Mouse (Mus musculus): Measurements from ENCODE around the gene Cachd1. TPM values are rescaled to one million over a fixed set of nuclear protein-coding genes. Genes with fewer than 3 reads are reported as not detected.

Cachd1 gene
- total RNA-seq, 2 experiments from 2014 or later = 8.6 to 12.1 TPM

DNA sequence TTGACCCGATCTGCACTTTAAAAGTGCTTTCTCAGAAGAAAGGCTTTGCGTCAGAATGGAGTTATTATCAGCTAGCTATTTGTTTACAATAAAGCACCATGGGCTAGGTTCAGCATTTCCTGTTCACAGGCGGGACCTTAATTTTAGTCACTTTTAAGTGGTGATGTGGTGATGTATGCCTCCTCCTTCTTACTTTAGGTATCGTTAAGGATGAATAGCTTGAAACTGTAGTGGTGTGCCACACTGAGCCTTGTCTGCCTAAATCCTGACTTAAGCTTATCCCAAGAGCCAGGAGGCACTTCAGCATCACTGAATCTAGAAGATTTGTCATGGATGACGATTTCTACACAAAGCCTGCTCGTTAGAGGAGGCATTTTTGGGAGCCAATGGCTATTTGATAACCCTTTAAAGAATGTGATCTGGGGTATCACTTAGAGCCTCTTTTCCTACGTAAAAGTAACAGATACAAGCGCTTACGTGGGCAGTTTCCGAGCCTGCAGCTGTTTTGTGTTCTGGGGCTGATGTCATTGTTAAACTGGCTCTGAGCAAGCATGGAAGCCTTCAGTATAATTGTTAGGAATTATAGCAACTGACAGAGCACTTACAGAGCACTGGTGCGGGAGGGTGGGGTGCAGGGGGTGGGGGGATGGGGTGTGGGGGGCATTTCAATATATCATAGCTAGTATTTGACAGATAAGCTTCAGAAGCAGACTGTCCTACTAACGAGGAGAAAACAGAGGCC, 89.7 kb downstream of the Cachd1 start:
- DNase-seq = no peak

DNA sequence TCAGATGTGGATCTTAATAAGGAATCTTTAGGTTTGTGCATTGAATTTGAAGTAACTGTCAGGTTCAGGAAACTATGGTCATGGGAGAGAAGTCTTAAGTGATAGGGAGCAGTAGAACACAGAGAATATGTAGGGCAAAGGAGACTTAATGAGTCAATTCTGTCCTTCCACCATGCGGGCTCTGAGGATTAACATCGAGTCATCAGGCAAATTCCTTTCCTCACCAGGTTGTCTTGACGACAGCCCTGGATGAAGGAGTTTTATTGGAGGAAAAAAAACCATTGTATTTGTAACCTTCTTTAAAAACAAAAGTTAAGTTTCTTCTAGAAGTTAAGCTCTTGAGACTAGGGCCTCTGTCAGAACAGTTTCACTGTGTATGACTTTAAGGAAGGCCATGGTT, 100.9 kb downstream of the Cachd1 start:
- no peak for DNase-seq

DNA sequence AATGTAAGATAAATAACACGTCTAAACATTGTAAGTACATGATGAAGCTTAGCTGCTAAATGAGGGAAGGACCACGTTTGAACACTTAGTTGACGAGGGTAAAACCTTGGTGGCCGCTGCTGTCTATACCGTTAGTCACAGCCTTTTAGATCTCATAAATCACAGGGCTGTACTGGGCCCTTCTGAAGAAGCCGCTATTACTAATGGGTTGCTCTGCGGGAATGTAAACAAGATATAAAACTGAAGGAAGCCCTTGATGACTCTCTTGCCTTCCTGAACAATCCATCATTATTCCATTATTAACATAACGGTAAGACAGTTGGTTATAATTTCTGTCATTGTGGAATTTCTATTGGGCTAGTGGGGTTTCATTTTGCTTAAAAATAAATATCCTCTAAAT, 102.9 kb downstream of the Cachd1 start:
- DNase-seq = no peak

DNA sequence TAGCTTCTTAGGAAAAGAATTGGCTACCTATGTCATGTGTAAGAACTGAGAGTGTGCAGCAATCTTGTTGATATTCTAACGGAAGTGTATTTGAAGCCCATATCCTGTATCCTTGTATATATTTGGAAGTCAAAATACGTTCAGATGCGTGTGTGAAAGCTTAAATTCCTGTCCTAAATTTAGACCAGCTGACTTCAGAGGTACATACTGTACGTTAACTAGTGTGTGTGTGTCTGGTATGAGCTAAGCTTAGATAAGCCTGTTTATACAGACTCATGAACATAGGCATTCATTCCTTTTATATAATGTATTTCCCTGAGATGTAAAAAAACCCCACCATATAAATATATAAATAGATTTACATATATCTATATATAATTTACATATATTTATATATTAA, 103.6 kb downstream of the Cachd1 start:
- no peak for DNase-seq

- DNase-seq = peak; percentile 46 to 67
Measured at GRCm38 (mm10) chr4:100885793-100886742, 109.6 kb downstream of the Cachd1 start.

DNA sequence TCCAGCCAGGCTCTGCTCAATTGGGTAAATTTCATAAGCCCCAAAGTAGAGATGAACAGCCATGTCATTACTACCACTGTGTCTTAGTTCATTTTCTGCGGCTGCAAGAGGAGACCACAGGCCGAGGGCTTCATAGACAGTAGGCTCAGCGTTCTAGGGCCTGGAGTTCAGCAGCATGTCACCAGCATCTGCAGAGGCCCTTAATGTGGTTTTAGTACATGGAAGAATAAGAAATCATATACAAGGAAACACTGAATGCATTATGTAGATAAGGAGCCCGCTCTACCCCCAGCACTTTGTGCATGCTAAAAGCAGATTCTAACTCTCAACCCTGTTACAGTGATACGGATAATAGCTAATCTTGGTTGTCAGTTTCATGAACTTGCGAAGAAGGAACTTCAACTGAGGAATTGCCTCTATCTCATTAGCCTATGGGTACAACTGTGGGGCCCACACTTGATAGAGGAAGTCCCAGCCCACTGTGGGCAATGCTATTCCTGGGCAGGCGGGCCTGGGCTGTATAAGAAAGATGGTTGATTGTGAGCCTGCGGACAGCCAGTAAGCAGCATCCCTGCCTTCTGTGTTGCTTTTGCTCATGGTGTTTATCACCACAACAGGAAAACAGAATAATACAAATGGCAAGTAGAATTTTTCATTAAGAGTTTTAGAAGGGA, 110.4 kb downstream of the Cachd1 start:
- no peak for DNase-seq

DNA sequence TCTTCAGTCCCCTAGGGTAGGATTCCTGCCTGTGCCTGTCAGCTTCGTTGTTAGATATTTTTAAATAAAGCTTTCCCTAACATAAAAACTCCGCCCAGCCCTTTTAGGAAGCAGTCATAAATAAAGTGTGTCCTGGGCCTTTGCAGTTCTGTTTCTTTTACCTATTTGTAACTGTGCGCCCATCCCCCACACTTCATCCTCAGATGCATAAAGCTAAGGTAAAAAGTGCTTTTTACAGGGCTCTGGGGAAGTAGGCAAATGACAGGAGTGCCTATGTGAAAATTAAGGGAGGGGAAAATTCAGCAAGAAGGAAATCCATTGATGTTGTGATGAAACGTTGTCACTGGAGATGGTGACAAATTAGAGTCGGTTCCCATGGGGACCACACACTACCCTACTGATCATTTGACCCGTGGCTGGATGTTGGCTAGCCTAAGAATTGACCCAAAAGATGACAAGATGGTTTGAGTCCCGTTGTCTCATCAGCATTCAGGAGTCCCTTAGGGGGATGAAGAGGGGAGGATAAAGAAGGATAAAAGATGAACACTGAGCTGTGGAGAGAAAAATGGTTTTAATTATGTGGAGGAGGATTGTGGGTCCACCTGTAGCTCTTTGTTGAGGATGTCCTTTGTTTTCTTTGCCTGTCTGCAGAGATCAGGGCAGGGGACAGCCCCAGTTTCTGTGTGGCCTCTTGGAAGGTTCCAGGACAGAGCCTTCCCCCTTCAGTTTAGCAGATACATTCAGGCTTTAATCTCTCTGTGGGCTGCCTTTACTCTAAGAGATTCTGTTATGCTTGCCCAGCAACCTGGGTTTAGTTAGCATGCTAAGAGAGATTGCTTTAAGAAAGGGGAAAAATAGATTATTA, 113.9 kb downstream of the Cachd1 start:
- no peak for DNase-seq

- DNase-seq = no peak
Measured at GRCm38 (mm10) chr4:100893739-100894138, 117.3 kb downstream of the Cachd1 start.

GRCm38 (mm10) chr4:100894142-100894541, 117.7 kb downstream of the Cachd1 start:
- DNase-seq = no peak

DNA sequence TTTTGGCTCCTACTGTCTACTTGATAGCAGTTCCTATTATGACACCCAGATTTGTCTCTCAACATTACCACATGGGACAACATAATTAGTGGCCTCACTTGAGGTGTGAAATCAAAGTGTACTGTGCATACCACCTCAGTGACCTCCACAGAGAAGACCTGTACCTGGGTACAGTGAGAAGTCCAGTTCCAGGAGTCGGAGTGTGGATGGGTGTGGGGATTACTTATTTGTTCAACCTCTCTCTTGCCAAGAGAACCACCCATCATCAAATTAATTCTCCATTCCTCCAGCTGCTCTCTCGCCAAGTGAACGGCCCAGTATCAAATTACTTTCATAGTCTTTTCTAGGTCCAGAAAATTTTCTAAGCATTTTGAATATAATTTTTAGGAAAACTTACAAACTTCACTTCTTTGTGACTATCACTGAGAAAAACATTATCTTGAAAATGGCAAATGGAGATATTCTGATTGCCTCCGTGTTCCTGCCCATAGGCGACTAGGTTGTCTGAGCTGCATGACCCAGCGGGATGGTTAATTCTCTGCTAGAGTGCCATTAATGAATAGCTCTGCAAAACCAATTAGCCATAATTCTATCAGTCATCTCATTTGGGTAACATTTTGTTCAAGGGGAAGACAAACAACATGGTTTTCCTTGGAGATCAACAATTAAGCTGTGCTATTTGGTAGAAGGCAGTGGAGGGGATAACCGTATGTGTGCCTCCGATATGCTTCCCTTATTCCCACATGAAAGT, 120.0 kb downstream of the Cachd1 start:
- DNase-seq = no peak

DNA sequence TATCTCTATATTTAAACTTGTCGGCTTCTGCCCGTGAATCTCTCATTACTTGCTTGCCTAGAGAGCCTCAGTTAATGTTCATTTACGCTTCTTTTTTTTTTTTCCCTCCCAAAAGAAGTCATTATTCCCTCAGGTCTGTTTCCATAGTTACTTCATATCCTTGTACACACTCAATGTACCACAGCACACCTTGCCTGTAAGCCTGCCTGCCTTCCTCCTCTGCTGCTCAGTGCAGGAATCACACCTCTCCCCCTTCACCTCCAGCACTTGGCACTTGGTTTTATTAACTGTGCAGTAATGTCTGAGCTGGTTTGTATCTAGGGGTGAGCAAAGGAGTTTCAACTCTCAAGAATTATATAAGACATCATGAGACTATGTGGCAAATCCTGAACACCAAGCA, 121.5 kb downstream of the Cachd1 start:
- no peak for DNase-seq

GRCm38 (mm10) chr4:100909694-100910340, 133.3 kb downstream of the Cachd1 start:
- no peak for DNase-seq

DNA sequence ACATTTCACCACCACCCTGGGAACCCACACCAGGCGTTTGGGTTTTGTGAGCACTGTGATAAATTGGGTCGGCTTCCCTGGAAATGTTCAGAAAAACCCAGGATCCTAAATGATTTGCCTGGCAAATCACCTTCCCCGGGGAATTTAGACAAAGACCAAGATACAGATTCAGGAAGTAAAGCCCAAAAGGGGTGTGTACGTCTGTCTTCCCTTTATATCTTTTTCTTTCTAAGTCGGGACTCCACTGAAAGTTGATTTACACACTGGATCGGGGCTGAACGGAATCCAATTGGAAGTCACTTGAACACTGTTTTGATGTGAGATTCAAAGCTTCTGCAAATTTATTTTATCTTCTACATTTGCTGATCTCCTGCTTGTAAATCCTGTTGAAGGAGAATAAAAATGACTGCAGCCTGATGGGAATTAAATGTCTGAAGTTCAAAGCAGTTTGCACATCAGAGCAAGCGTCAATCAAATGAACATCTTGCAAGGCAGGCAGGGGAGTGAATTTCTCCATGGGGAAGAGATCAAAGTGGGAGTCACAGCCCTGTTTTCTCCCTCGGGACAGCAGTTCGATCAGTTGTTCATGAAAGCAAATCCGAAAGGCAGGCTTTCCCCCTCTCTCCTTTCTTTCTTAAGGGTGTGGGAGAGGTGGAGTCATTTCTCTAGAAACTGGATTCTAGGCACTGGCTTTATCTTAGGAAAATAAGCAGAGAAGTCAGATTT, 134.3 kb downstream of the Cachd1 start:
- no peak for DNase-seq

DNA sequence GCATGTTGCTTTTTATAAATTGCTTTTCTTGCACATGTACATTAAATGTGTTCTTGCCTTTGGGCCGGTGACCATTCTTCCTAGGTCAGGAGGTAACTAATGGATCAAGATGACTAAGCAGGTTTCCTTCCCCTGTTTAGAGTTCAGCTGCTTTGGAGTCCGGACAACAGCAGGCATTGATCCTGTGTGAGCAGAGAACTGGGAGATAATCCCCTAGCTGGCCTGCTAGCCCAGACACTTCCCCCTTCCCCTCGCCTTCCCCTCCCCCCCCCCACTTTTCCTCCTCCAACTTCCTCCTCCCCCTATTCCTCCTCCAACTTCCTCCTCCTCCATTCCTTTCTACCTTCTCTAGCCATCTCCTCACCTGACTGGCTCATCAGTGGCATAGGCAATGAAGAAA, 135.2 kb downstream of the Cachd1 start:
- DNase-seq = no peak

- no peak for DNase-seq
Measured at GRCm38 (mm10) chr4:100913666-100914065, 137.2 kb downstream of the Cachd1 start.

DNA sequence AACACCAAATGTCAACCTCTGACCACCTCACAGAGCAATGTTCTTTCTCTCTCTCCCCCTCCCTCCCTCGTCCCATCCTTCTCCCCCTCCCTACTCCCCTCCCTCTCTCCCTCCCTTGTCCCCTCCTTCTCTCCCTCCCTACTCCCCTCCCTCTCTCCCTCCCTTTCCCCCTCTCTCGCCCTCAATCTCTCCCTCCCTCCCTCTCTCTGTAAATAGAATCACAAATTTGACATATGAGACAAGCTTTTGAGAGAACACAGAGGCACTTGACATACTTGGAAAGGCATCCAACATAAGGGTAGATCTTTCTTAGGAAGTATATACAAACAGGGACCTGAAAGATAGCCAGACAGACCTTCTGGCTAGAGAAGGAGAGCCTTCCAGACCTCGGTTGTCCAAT, 138.1 kb downstream of the Cachd1 start:
- DNase-seq = no peak

GRCm38 (mm10) chr4:100915093-100915492, 138.6 kb downstream of the Cachd1 start:
- DNase-seq = no peak

GRCm38 (mm10) chr4:100917511-100917910, 141.0 kb downstream of the Cachd1 start:
- DNase-seq = no peak

DNA sequence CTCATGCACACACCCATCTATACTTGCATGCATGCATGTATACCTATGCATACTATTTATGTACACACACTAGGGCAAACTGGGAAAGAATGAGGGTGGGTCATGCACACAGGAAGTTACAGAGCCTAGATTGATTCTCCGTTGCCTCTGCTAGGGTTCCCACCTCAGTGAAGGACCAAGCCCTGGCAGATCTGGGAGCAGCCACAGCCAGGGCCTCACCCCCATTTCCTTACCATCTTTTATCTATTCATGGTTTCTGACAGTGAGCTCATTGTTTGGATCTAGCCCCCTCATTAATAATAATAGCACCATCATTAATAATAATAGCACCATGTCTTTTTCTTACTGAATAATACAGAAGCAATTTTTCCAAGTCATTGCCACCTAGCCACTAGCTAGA, 143.9 kb downstream of the Cachd1 start:
- DNase-seq = no peak

Measured in adrenal gland, postnatal 36 days (tissue).